Mouse (Mus musculus) ES-CJ7 (cell line): Measurements from ENCODE around the gene Snx11.
"Not testable (repeated sequence)": the region's sequence is repeated elsewhere in the genome, so short reads cannot be mapped to it uniquely, and the experiment has no call there.

Experiments
- DNase-seq: peaks from one replicate; pipeline ENCODE4 v3.0.0; 2011; ENCODE audit warnings: low read depth, low spot score

Snx11 gene

GRCm38 (mm10) chr11:96776968-96777962 lies at the start of gene Snx11:
Gene Snx11, minus strand, starts transcription at chr11:96777559.
- DNase-seq = peak; percentile 99

- no peak for DNase-seq
Measured at GRCm38 (mm10) chr11:96826481-96826880, 49.1 kb upstream of the Snx11 start.

GRCm38 (mm10) chr11:96824783-96825495 lies 47.6 kb upstream of the Snx11 start:
- no peak for DNase-seq

GRCm38 (mm10) chr11:96823880-96824782 lies 46.8 kb upstream of the Snx11 start:
- DNase-seq = peak; percentile 99

GRCm38 (mm10) chr11:96823471-96823837 lies 46.1 kb upstream of the Snx11 start:
- no peak for DNase-seq

- peak; percentile 94 for DNase-seq
Measured at GRCm38 (mm10) chr11:96822675-96823470, 45.5 kb upstream of the Snx11 start.

- no peak for DNase-seq
Measured at GRCm38 (mm10) chr11:96821956-96822355, 44.6 kb upstream of the Snx11 start.

- no peak for DNase-seq
Measured at GRCm38 (mm10) chr11:96818128-96818710, 40.9 kb upstream of the Snx11 start.

- DNase-seq = no peak
Measured at GRCm38 (mm10) chr11:96816979-96817378, 39.6 kb upstream of the Snx11 start.

- no peak for DNase-seq
Measured at GRCm38 (mm10) chr11:96816494-96816893, 39.1 kb upstream of the Snx11 start.

GRCm38 (mm10) chr11:96815895-96816294 lies 38.5 kb upstream of the Snx11 start:
- DNase-seq = no peak

- DNase-seq = no peak
Measured at GRCm38 (mm10) chr11:96814443-96814842, 37.1 kb upstream of the Snx11 start.

GRCm38 (mm10) chr11:96813920-96814319 lies 36.6 kb upstream of the Snx11 start:
- no peak for DNase-seq

- DNase-seq = no peak
Measured at GRCm38 (mm10) chr11:96813455-96813854, 36.1 kb upstream of the Snx11 start.

GRCm38 (mm10) chr11:96811188-96811587 lies 33.8 kb upstream of the Snx11 start:
- DNase-seq = not testable (repeated sequence)

- DNase-seq = no peak
Measured at GRCm38 (mm10) chr11:96809562-96810235, 32.3 kb upstream of the Snx11 start.

GRCm38 (mm10) chr11:96808066-96808465 lies 30.7 kb upstream of the Snx11 start:
- DNase-seq = peak; percentile 70

GRCm38 (mm10) chr11:96805606-96806005 lies 28.2 kb upstream of the Snx11 start:
- no peak for DNase-seq

GRCm38 (mm10) chr11:96799511-96799910 lies 22.2 kb upstream of the Snx11 start:
- no peak for DNase-seq

GRCm38 (mm10) chr11:96796586-96796985 lies 19.2 kb upstream of the Snx11 start:
- peak; percentile 69 for DNase-seq
